Mouse (Mus musculus): ENCODE data around the gene Btbd2. TPM values are rescaled to one million over a fixed set of nuclear protein-coding genes. Genes with fewer than 3 reads are reported as not detected.
"Not testable (repeated sequence)": the region's sequence is repeated elsewhere in the genome, so short reads cannot be mapped to it uniquely, and the experiment has no call there.

The Btbd2 gene
- polyA plus RNA-seq, 1 experiment: 22.1 TPM

DNA sequence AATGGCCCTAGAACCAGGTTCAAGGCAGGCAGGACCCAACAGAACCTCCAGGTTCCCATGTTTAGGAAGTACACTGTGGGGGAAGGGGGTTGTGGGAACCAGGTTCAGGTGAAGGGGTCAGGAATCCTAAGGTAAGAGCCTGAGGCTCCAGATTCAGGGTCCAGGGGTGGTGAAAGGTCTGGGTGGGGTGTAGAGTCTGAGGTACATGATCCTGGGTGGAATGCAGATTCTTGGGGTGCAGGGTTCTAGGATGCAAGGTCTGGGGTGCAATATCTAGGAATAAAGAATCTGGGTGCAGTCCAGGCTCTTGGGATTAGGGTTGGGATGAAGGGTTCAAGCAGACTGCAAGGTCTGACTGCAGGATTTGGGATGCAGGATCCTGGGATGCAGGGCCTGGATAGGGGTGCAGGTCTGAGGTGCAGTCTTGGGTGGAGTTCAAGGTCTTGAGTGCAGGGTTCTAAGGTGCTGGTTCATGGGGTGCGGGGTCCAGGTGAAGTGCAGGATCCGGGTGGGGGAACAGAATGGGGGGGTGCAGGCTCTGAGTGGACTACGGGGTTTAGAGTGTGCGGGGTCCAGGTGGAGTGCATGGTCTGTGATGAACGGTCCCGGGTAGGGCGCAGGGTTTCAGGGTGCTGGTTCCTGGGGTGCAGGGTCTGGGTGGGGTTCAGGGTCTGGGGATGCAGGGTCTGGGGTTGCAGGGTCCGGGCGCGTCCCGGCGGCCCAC is 1.3 kb downstream of the Btbd2 start:
- Histone ChIP-seq H3K4me1 (ENCODE audit: control insufficient read depth, insufficient read depth, low read length) (peaks cover 6% of the 10 kb centered on the region), H3K4me3 (replicated peaks; ENCODE audit: control insufficient read depth, low read depth, low read length) (peak overlapping the region; percentile 94), H3K27ac (ENCODE audit: control insufficient read depth, insufficient read depth, low read depth, low read length, poor library complexity) (peak overlapping the region; percentile 36)
- WGBS: under 1% methylated on average over 12 of the region's 12 CpGs
- no peak for TF ChIP-seq POLR2A (IDR thresholded peaks at IDR 0.05; ENCODE audit: borderline replicate concordance, control insufficient read depth, low read depth, low read length)
- TF ChIP-seq CTCF (IDR thresholded peaks at IDR 0.05; ENCODE audit: control insufficient read depth, insufficient read depth, low read length): no peak

DNA sequence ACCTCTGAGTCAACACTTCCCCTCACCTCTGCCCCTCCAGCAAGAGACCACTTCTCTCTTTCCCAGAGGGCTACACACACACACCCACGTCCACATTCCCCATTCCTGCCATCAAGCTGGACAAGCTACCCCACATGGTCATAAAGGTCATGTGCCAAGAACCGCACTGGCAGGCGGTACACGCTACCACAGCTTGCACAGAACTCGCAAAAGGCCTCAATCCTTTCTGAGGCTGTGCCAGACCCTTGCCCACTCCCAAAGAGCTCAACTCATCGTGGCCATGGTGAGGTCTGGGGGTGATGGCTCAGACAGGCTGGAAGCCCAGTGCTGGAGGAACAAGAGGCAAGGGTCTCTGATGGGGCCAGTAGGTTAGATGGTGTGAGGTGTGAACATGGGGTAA is 2.0 kb downstream of the Btbd2 start:
- no peak overlapping the region for H3K4me3 ChIP-seq (replicated peaks; ENCODE audit: control insufficient read depth, low read depth, low read length)
- 75% methylated on average over 6 of the region's 6 CpGs for WGBS
- TF ChIP-seq POLR2A (IDR thresholded peaks at IDR 0.05; ENCODE audit: borderline replicate concordance, control insufficient read depth, low read depth, low read length): no peak
- no peak for TF ChIP-seq CTCF (IDR thresholded peaks at IDR 0.05; ENCODE audit: control insufficient read depth, insufficient read depth, low read length)
- peaks cover 6% of the 10 kb centered on the region for H3K4me1 ChIP-seq (ENCODE audit: control insufficient read depth, insufficient read depth, low read length)
- no peak overlapping the region for H3K27ac ChIP-seq (ENCODE audit: control insufficient read depth, insufficient read depth, low read depth, low read length, poor library complexity)

DNA sequence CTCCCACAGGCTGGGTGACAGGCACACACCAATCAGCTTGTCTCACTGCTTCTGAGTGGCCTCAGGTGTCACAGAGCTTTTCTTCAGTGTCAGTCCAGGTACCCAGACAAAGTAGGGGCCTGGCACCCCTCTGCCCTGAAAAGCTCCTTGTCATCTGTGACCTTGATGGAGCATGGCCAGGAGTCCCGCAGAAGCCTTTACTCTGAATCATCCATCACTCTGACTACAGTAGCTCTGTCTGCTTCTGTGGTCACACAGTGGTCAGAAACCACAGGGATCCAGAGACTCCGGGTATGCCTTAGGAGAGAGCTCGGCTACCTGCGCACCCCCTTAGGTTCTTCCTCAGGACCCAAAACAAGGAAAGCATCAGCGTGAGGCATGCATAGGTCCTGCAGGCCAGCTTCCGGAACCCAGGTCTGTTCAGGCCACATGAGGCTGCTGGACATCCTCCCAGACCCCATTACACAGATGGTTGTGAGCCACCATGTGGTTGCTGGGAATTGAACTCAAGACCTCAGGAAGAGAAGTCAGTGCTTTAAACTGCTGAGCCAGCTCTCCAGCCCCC is 3.6 kb downstream of the Btbd2 start:
- Histone ChIP-seq H3K4me1 (ENCODE audit: control insufficient read depth, insufficient read depth, low read length) (peaks cover 4% of the 10 kb centered on the region), H3K27ac (ENCODE audit: control insufficient read depth, insufficient read depth, low read depth, low read length, poor library complexity) (no peak overlapping the region), H3K4me3 (replicated peaks; ENCODE audit: control insufficient read depth, low read depth, low read length) (no peak overlapping the region)
- TF ChIP-seq CTCF (IDR thresholded peaks at IDR 0.05; ENCODE audit: control insufficient read depth, insufficient read depth, low read length): no peak
- TF ChIP-seq POLR2A (IDR thresholded peaks at IDR 0.05; ENCODE audit: borderline replicate concordance, control insufficient read depth, low read depth, low read length): no peak
- 71% methylated on average over 6 of the region's 6 CpGs for WGBS

GRCm38 (mm10) chr10:80650392-80650791 is 6.5 kb downstream of the Btbd2 start:
- Histone ChIP-seq H3K4me3 (replicated peaks; ENCODE audit: control insufficient read depth, low read depth, low read length) (no peak overlapping the region), H3K4me1 (ENCODE audit: control insufficient read depth, insufficient read depth, low read length) (no peaks in the 10 kb centered on the region; the same call in 1 of the 2 replicates), H3K27ac (ENCODE audit: control insufficient read depth, insufficient read depth, low read depth, low read length, poor library complexity) (no peak overlapping the region)
- TF ChIP-seq POLR2A (IDR thresholded peaks at IDR 0.05; ENCODE audit: borderline replicate concordance, control insufficient read depth, low read depth, low read length): no peak
- WGBS: 88% methylated on average over 10 of the region's 10 CpGs

GRCm38 (mm10) chr10:80649910-80650309 is 7.0 kb downstream of the Btbd2 start:
- not testable (repeated sequence) for H3K27ac ChIP-seq (ENCODE audit: control insufficient read depth, insufficient read depth, low read depth, low read length, poor library complexity); H3K4me1 ChIP-seq (ENCODE audit: control insufficient read depth, insufficient read depth, low read length); H3K4me3 ChIP-seq (replicated peaks; ENCODE audit: control insufficient read depth, low read depth, low read length)
- 84% methylated on average over 6 of the region's 6 CpGs for WGBS

- WGBS: 85% methylated on average over 10 of the region's 10 CpGs
- TF ChIP-seq CTCF (IDR thresholded peaks at IDR 0.05; ENCODE audit: control insufficient read depth, insufficient read depth, low read length) (no peak), POLR2A (IDR thresholded peaks at IDR 0.05; ENCODE audit: borderline replicate concordance, control insufficient read depth, low read depth, low read length) (no peak)
- no peak overlapping the region for H3K27ac ChIP-seq (ENCODE audit: control insufficient read depth, insufficient read depth, low read depth, low read length, poor library complexity)
Measured at GRCm38 (mm10) chr10:80646936-80647335, 9.9 kb downstream of the Btbd2 start.

GRCm38 (mm10) chr10:80635345-80635744 is 21.5 kb downstream of the Btbd2 start:
- no peak for TF ChIP-seq POLR2A (IDR thresholded peaks at IDR 0.05; ENCODE audit: borderline replicate concordance, control insufficient read depth, low read depth, low read length)
- TF ChIP-seq CTCF (IDR thresholded peaks at IDR 0.05; ENCODE audit: control insufficient read depth, insufficient read depth, low read length): no peak
- H3K27ac ChIP-seq (ENCODE audit: control insufficient read depth, insufficient read depth, low read depth, low read length, poor library complexity): no peak overlapping the region
- no peak overlapping the region for H3K4me3 ChIP-seq (replicated peaks; ENCODE audit: control insufficient read depth, low read depth, low read length)
- 80% methylated on average over 6 of the region's 6 CpGs for WGBS
- H3K4me1 ChIP-seq (ENCODE audit: control insufficient read depth, insufficient read depth, low read length): no peaks in the 10 kb centered on the region

More at GRCm38 (mm10) chr10:80646936-80647335, 9.9 kb downstream of the Btbd2 start:
- Histone ChIP-seq H3K4me1 (ENCODE audit: control insufficient read depth, insufficient read depth, low read length) (no peaks in the 10 kb centered on the region; the same call in 1 of the 2 replicates), H3K4me3 (replicated peaks; ENCODE audit: control insufficient read depth, low read depth, low read length) (no peak overlapping the region)

DNA sequence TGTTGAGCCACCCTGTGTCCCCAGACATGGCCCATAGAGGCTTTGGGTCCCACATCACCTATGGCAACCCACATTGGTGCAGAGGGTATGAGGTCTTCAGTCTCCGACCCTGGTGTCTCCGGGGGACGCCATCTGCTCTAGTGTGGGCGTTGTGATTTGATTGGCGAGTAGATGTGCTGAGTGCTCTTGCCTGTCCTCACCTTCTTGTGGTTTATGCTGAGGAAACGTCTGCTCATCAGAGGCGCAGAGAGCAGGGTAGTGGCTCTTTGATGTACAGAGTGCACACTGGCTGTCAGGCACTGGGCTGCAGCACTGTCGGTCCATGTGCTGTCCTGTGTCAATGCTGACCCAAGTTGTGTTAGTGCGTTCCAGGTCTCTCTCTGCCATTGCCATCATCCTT is 27.9 kb downstream of the Btbd2 start:
- TF ChIP-seq CTCF (IDR thresholded peaks at IDR 0.05; ENCODE audit: control insufficient read depth, insufficient read depth, low read length) (no peak), POLR2A (IDR thresholded peaks at IDR 0.05; ENCODE audit: borderline replicate concordance, control insufficient read depth, low read depth, low read length) (no peak)
- H3K4me1 ChIP-seq (ENCODE audit: control insufficient read depth, insufficient read depth, low read length): peaks cover 10% of the 10 kb centered on the region
- H3K27ac ChIP-seq (ENCODE audit: control insufficient read depth, insufficient read depth, low read depth, low read length, poor library complexity): no peak overlapping the region
- no peak overlapping the region for H3K4me3 ChIP-seq (replicated peaks; ENCODE audit: control insufficient read depth, low read depth, low read length)
- 65% methylated on average over 9 of the region's 9 CpGs for WGBS

Data from bone marrow, adult 2 months (tissue).